Mouse (Mus musculus): ENCODE results near the gene Zbtb20. TPM values are rescaled to one million over a fixed set of nuclear protein-coding genes. Genes with fewer than 3 reads are reported as not detected.

Gene Zbtb20
- polyA plus RNA-seq, 1 experiment from 2014 or later = 44.6 TPM

GRCm38 (mm10) chr16:43297953-43298596 lies 422.4 kb downstream of the Zbtb20 start:
- Histone ChIP-seq H3K27me3 (ENCODE audit: insufficient read depth, low read length) (no peaks in the 10 kb centered on the region), H3K9me3 (ENCODE audit: low read length) (no peaks in the 10 kb centered on the region), H3K9ac (replicated peaks; ENCODE audit: low read length) (no peak overlapping the region), H3K36me3 (ENCODE audit: insufficient read depth, low read length) (no peaks in the 10 kb centered on the region), H3K27ac (ENCODE audit: low read length) (no peak overlapping the region), H3K4me3 (ENCODE audit: low read length) (no peak overlapping the region), H3K4me1 (ENCODE audit: insufficient read depth, low read length) (peaks cover 13% of the 10 kb centered on the region), H3K4me2 (replicated peaks; ENCODE audit: low read depth, low read length) (no peak overlapping the region)
- no peak for ATAC-seq (ENCODE audit: low FRiP score, low TSS enrichment)
- 74% methylated on average over 5 of the region's 5 CpGs for WGBS

- Histone ChIP-seq H3K9ac (replicated peaks; ENCODE audit: low read length) (no peak overlapping the region), H3K36me3 (ENCODE audit: insufficient read depth, low read length) (no peaks in the 10 kb centered on the region), H3K4me3 (ENCODE audit: low read length) (no peak overlapping the region), H3K9me3 (ENCODE audit: low read length) (no peaks in the 10 kb centered on the region), H3K4me1 (ENCODE audit: insufficient read depth, low read length) (peaks cover 20% of the 10 kb centered on the region), H3K27me3 (ENCODE audit: insufficient read depth, low read length) (no peaks in the 10 kb centered on the region), H3K27ac (ENCODE audit: low read length) (no peak overlapping the region), H3K4me2 (replicated peaks; ENCODE audit: low read depth, low read length) (no peak overlapping the region)
- no peak for ATAC-seq (ENCODE audit: low FRiP score, low TSS enrichment)
- WGBS = 82% methylated on average over 3 of the region's 3 CpGs
These were observed 424.7 kb downstream of the Zbtb20 start for GRCm38 (mm10) chr16:43300420-43300819.

- no peaks in the 10 kb centered on the region for H3K9me3 ChIP-seq (ENCODE audit: low read length)
- 77% methylated on average over 2 of the region's 2 CpGs for WGBS
- H3K36me3 ChIP-seq (ENCODE audit: insufficient read depth, low read length) = no peaks in the 10 kb centered on the region
- no peak overlapping the region for H3K4me2 ChIP-seq (replicated peaks; ENCODE audit: low read depth, low read length)
- H3K4me1 ChIP-seq (ENCODE audit: insufficient read depth, low read length) = peaks cover 20% of the 10 kb centered on the region
- ATAC-seq (ENCODE audit: low FRiP score, low TSS enrichment) = no peak
- no peak overlapping the region for H3K9ac ChIP-seq (replicated peaks; ENCODE audit: low read length)
- no peaks in the 10 kb centered on the region for H3K27me3 ChIP-seq (ENCODE audit: insufficient read depth, low read length)
- no peak overlapping the region for H3K4me3 ChIP-seq (ENCODE audit: low read length)
- no peak overlapping the region for H3K27ac ChIP-seq (ENCODE audit: low read length)
These were observed 426.5 kb downstream of the Zbtb20 start for GRCm38 (mm10) chr16:43302171-43302570.

GRCm38 (mm10) chr16:43303245-43304197 lies 427.8 kb downstream of the Zbtb20 start:
- peak overlapping the region; percentile 85 for H3K27ac ChIP-seq (ENCODE audit: low read length)
- WGBS = 28% methylated on average over 9 of the region's 9 CpGs
- no peak overlapping the region for H3K4me3 ChIP-seq (ENCODE audit: low read length)
- peaks cover 13% of the 10 kb centered on the region for H3K4me1 ChIP-seq (ENCODE audit: insufficient read depth, low read length)
- no peaks in the 10 kb centered on the region for H3K27me3 ChIP-seq (ENCODE audit: insufficient read depth, low read length)
- ATAC-seq (ENCODE audit: low FRiP score, low TSS enrichment) = peak; percentile 95
- H3K9me3 ChIP-seq (ENCODE audit: low read length) = no peaks in the 10 kb centered on the region
- no peak overlapping the region for H3K4me2 ChIP-seq (replicated peaks; ENCODE audit: low read depth, low read length)
- no peak overlapping the region for H3K9ac ChIP-seq (replicated peaks; ENCODE audit: low read length)
- H3K36me3 ChIP-seq (ENCODE audit: insufficient read depth, low read length) = no peaks in the 10 kb centered on the region

GRCm38 (mm10) chr16:43309968-43310431 lies 434.3 kb downstream of the Zbtb20 start:
- H3K9ac ChIP-seq (replicated peaks; ENCODE audit: low read length) = no peak overlapping the region
- peaks cover 3% of the 10 kb centered on the region; the same call in 1 of the 2 replicates for H3K9me3 ChIP-seq (ENCODE audit: low read length)
- 0 out of 2 replicates have a peak, but pooled peaks cover 5% of the 10 kb centered on the region for H3K36me3 ChIP-seq (ENCODE audit: insufficient read depth, low read length)
- ATAC-seq (ENCODE audit: low FRiP score, low TSS enrichment) = no peak
- no peak overlapping the region for H3K4me2 ChIP-seq (replicated peaks; ENCODE audit: low read depth, low read length)
- WGBS = 42% methylated on average over 4 of the region's 4 CpGs
- no peaks in the 10 kb centered on the region; the same call in 1 of the 2 replicates for H3K4me1 ChIP-seq (ENCODE audit: insufficient read depth, low read length)
- H3K4me3 ChIP-seq (ENCODE audit: low read length) = no peak overlapping the region
- no peaks in the 10 kb centered on the region for H3K27me3 ChIP-seq (ENCODE audit: insufficient read depth, low read length)
- H3K27ac ChIP-seq (ENCODE audit: low read length) = no peak overlapping the region

GRCm38 (mm10) chr16:43324009-43324408 lies 448.3 kb downstream of the Zbtb20 start:
- Histone ChIP-seq H3K36me3 (ENCODE audit: insufficient read depth, low read length) (no peaks in the 10 kb centered on the region), H3K4me3 (ENCODE audit: low read length) (no peak overlapping the region), H3K9me3 (ENCODE audit: low read length) (no peaks in the 10 kb centered on the region), H3K4me2 (replicated peaks; ENCODE audit: low read depth, low read length) (no peak overlapping the region), H3K27ac (ENCODE audit: low read length) (no peak overlapping the region), H3K4me1 (ENCODE audit: insufficient read depth, low read length) (no peaks in the 10 kb centered on the region), H3K9ac (replicated peaks; ENCODE audit: low read length) (no peak overlapping the region), H3K27me3 (ENCODE audit: insufficient read depth, low read length) (no peaks in the 10 kb centered on the region)
- WGBS = 79% methylated on average over 3 of the region's 3 CpGs
- no peak for ATAC-seq (ENCODE audit: low FRiP score, low TSS enrichment)

GRCm38 (mm10) chr16:43328221-43328620 lies 452.5 kb downstream of the Zbtb20 start:
- WGBS = 89% methylated on average over 1 of the region's 1 CpGs

GRCm38 (mm10) chr16:43330206-43330605 lies 454.5 kb downstream of the Zbtb20 start:
- WGBS = 95% methylated on average over 3 of the region's 3 CpGs
- H3K27me3 ChIP-seq (ENCODE audit: insufficient read depth, low read length) = no peaks in the 10 kb centered on the region
- H3K27ac ChIP-seq (ENCODE audit: low read length) = no peak overlapping the region
- H3K9me3 ChIP-seq (ENCODE audit: low read length) = no peaks in the 10 kb centered on the region
- peaks cover 12% of the 10 kb centered on the region for H3K4me1 ChIP-seq (ENCODE audit: insufficient read depth, low read length)
- no peak overlapping the region for H3K4me3 ChIP-seq (ENCODE audit: low read length)
- ATAC-seq (ENCODE audit: low FRiP score, low TSS enrichment) = no peak
- H3K36me3 ChIP-seq (ENCODE audit: insufficient read depth, low read length) = no peaks in the 10 kb centered on the region
- H3K9ac ChIP-seq (replicated peaks; ENCODE audit: low read length) = no peak overlapping the region
- H3K4me2 ChIP-seq (replicated peaks; ENCODE audit: low read depth, low read length) = no peak overlapping the region

More at GRCm38 (mm10) chr16:43328221-43328620, 452.5 kb downstream of the Zbtb20 start:
- no peak for ATAC-seq (ENCODE audit: low FRiP score, low TSS enrichment)
- H3K27ac ChIP-seq (ENCODE audit: low read length) = no peak overlapping the region
- H3K9ac ChIP-seq (replicated peaks; ENCODE audit: low read length) = no peak overlapping the region
- no peak overlapping the region for H3K4me2 ChIP-seq (replicated peaks; ENCODE audit: low read depth, low read length)
- peaks cover 5% of the 10 kb centered on the region; the same call in 1 of the 2 replicates for H3K4me1 ChIP-seq (ENCODE audit: insufficient read depth, low read length)
- H3K4me3 ChIP-seq (ENCODE audit: low read length) = no peak overlapping the region
- H3K36me3 ChIP-seq (ENCODE audit: insufficient read depth, low read length) = no peaks in the 10 kb centered on the region
- H3K9me3 ChIP-seq (ENCODE audit: low read length) = no peaks in the 10 kb centered on the region
- no peaks in the 10 kb centered on the region for H3K27me3 ChIP-seq (ENCODE audit: insufficient read depth, low read length)

- no peak overlapping the region for H3K27ac ChIP-seq (ENCODE audit: low read length)
- H3K9me3 ChIP-seq (ENCODE audit: low read length) = no peaks in the 10 kb centered on the region
- H3K4me2 ChIP-seq (replicated peaks; ENCODE audit: low read depth, low read length) = no peak overlapping the region
- peaks cover 14% of the 10 kb centered on the region for H3K4me1 ChIP-seq (ENCODE audit: insufficient read depth, low read length)
- H3K36me3 ChIP-seq (ENCODE audit: insufficient read depth, low read length) = no peaks in the 10 kb centered on the region
- no peak overlapping the region for H3K9ac ChIP-seq (replicated peaks; ENCODE audit: low read length)
- H3K27me3 ChIP-seq (ENCODE audit: insufficient read depth, low read length) = no peaks in the 10 kb centered on the region
- H3K4me3 ChIP-seq (ENCODE audit: low read length) = no peak overlapping the region
- 58% methylated on average over 3 of the region's 3 CpGs for WGBS
- ATAC-seq (ENCODE audit: low FRiP score, low TSS enrichment) = no peak
These were observed 455.8 kb downstream of the Zbtb20 start for GRCm38 (mm10) chr16:43331440-43331839.
